Mouse (Mus musculus) kidney, adult 11 months (tissue): Measurements from ENCODE around the gene Nova2.

Experiments
- DNase-seq: peaks from one replicate; pipeline ENCODE4 v3.0.0; 2022

Gene Nova2

GRCm38 (mm10) chr7:18924321-18924720 is 1.4 kb upstream of the Nova2 start:
- DNase-seq: no peak

- DNase-seq: peak; percentile 54
These were observed 528 bp downstream of the Nova2 start for GRCm38 (mm10) chr7:18926041-18926790.

- no peak for DNase-seq
These were observed 1.2 kb downstream of the Nova2 start for GRCm38 (mm10) chr7:18926911-18927310.

- peak; percentile 57 for DNase-seq
These were observed 2.1 kb downstream of the Nova2 start for GRCm38 (mm10) chr7:18927759-18928158.

GRCm38 (mm10) chr7:18942376-18942775 is 16.7 kb downstream of the Nova2 start:
- DNase-seq: no peak

- no peak for DNase-seq
These were observed 17.1 kb downstream of the Nova2 start for GRCm38 (mm10) chr7:18942815-18943214.

- peak; percentile 74 for DNase-seq
These were observed 22.5 kb downstream of the Nova2 start for GRCm38 (mm10) chr7:18948151-18948550.

- no peak for DNase-seq
These were observed 24.3 kb downstream of the Nova2 start for GRCm38 (mm10) chr7:18949781-18950522.

GRCm38 (mm10) chr7:18950523-18951315 is 25.0 kb downstream of the Nova2 start:
- no peak for DNase-seq

- no peak for DNase-seq
These were observed 25.7 kb downstream of the Nova2 start for GRCm38 (mm10) chr7:18951397-18951796.

- peak; percentile 41 for DNase-seq
These were observed 32.1 kb downstream of the Nova2 start for GRCm38 (mm10) chr7:18957569-18958383.

GRCm38 (mm10) chr7:18958384-18958766 is 32.7 kb downstream of the Nova2 start:
- DNase-seq: no peak

- DNase-seq: peak; percentile 56
These were observed 33.8 kb downstream of the Nova2 start for GRCm38 (mm10) chr7:18959446-18959845.

- no peak for DNase-seq
These were observed 36.6 kb downstream of the Nova2 start for GRCm38 (mm10) chr7:18962171-18962792.

- no peak for DNase-seq
These were observed 37.1 kb downstream of the Nova2 start for GRCm38 (mm10) chr7:18962795-18963194.

- no peak for DNase-seq
These were observed 37.7 kb downstream of the Nova2 start for GRCm38 (mm10) chr7:18963294-18963843.

- DNase-seq: no peak
These were observed 39.6 kb downstream of the Nova2 start for GRCm38 (mm10) chr7:18965312-18965711.

- no peak for DNase-seq
These were observed 41.9 kb downstream of the Nova2 start for GRCm38 (mm10) chr7:18967603-18968002.

- no peak for DNase-seq
These were observed 45.3 kb downstream of the Nova2 start for GRCm38 (mm10) chr7:18970956-18971355.

GRCm38 (mm10) chr7:18978381-18978780 is 52.7 kb downstream of the Nova2 start:
- no peak for DNase-seq

- no peak for DNase-seq
These were observed 60.8 kb downstream of the Nova2 start for GRCm38 (mm10) chr7:18986503-18986902.

- no peak for DNase-seq
These were observed 61.4 kb downstream of the Nova2 start, which contains the start of gene Nanos2 for GRCm38 (mm10) chr7:18987100-18987499. TSS of gene Nanos2 (plus strand) at chr7:18987400.
